Mouse (Mus musculus): Measurements from ENCODE around the gene Olfr1484. TPM values are rescaled to one million over a fixed set of nuclear protein-coding genes. Genes with fewer than 3 reads are reported as not detected.
"Not testable (repeated sequence)": the region's sequence is repeated elsewhere in the genome, so short reads cannot be mapped to it uniquely, and the experiment has no call there.

Olfr1484 gene
- not detected in 2 replicates for polyA plus RNA-seq (2011; ENCODE audit: insufficient read length, low read depth, missing spikeins)

DNA sequence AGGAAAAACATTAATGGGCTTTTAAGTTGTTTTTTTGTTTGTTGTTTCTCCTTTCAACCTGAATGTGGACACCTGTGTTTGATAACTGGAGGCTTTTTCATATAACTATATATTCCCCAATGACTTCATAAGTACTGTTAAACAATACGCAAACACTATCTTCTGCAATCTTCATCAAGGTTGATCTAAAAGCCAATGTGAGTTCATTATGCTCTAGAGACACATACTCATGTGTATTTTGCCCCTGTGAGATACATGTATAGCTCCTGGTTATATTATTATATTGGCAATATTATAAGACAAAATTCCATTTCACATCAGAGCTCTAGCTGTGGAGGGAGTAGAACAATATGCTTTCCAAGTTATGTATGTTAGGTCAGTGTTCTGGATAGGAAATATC lies at the start of gene Olfr1484:
Gene Olfr1484, plus strand, starts transcription at position 301 of the 400 bp plus-strand sequence.
- no peak for TF ChIP-seq CTCF (IDR thresholded peaks at IDR 0.05; ENCODE audit: borderline replicate concordance, insufficient read depth, low read length)
- no peak for TF ChIP-seq POLR2A (IDR thresholded peaks at IDR 0.05; ENCODE audit: low read depth, low read length)
- Histone ChIP-seq H3K4me3 (ENCODE audit: insufficient read depth, low read length) (no peak within 1 kb of the TSS), H3K4me1 (ENCODE audit: control insufficient read depth, insufficient read depth, low read length) (no peaks in the 10 kb centered on the region), H3K27ac (ENCODE audit: insufficient read depth, low read length) (no peak within 1 kb of the TSS)

GRCm38 (mm10) chr19:13617075-13617474 lies 33.8 kb downstream of the Olfr1484 start, which contains the start of gene Olfr1487:
Gene Olfr1487 (plus strand): TSS chr19:13617375.
- not testable (repeated sequence) for H3K27ac ChIP-seq (ENCODE audit: insufficient read depth, low read length); H3K4me1 ChIP-seq (ENCODE audit: control insufficient read depth, insufficient read depth, low read length); H3K4me3 ChIP-seq (ENCODE audit: insufficient read depth, low read length)

DNA sequence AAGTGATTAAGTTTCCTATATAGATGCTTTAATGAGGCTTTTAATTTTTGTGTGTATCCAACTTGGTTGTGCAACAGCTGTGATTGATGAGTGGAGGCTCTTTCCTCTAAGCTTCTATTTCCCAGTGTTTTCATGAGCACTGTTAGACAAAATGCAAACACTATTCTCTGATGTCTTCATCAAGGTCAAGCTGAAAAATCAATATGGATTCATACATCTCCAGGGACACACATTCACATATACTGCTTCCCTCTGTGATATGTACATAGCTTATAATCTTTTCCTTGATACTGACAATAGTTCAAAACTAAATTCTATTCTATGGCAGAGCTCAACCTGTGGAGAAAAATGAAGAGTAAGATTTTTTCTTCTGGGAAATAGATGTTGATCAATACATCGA lies 48.0 kb downstream of the Olfr1484 start, which contains the start of gene Olfr1489:
Gene Olfr1489, plus strand, starts transcription at position 301 of the 400 bp plus-strand sequence.
- Histone ChIP-seq H3K27ac (ENCODE audit: insufficient read depth, low read length) (no peak within 1 kb of the TSS), H3K4me3 (ENCODE audit: insufficient read depth, low read length) (no peak within 1 kb of the TSS), H3K4me1 (ENCODE audit: control insufficient read depth, insufficient read depth, low read length) (no peaks in the 10 kb centered on the region)
- no peak for TF ChIP-seq POLR2A (IDR thresholded peaks at IDR 0.05; ENCODE audit: low read depth, low read length)
- no peak for TF ChIP-seq CTCF (IDR thresholded peaks at IDR 0.05; ENCODE audit: borderline replicate concordance, insufficient read depth, low read length)

Other genes with a start within 250 kb of the Olfr1484 start
- not detected in 2 replicates for gene Olfr1466, start 244.6 kb upstream of the Olfr1484 start, polyA plus RNA-seq (2011; ENCODE audit: insufficient read length, low read depth, missing spikeins)
- gene Olfr1467, start 221.3 kb upstream of the Olfr1484 start, polyA plus RNA-seq (2011; ENCODE audit: insufficient read length, low read depth, missing spikeins), result not detected in 2 replicates
- gene Olfr1469, start 175.7 kb upstream of the Olfr1484 start, polyA plus RNA-seq (2011; ENCODE audit: insufficient read length, low read depth, missing spikeins), result not detected in 2 replicates
- not detected in 2 replicates for gene Olfr1471, start 140.1 kb upstream of the Olfr1484 start, polyA plus RNA-seq (2011; ENCODE audit: insufficient read length, low read depth, missing spikeins)
- not detected in 2 replicates for gene Olfr1472, start 127.4 kb upstream of the Olfr1484 start, polyA plus RNA-seq (2011; ENCODE audit: insufficient read length, low read depth, missing spikeins)
- gene Olfr1474, start 113.9 kb upstream of the Olfr1484 start, polyA plus RNA-seq (2011; ENCODE audit: insufficient read length, low read depth, missing spikeins), result not detected in 2 replicates
- gene Olfr1475, start 103.3 kb upstream of the Olfr1484 start, polyA plus RNA-seq (2011; ENCODE audit: insufficient read length, low read depth, missing spikeins), result not detected in 2 replicates
- gene Olfr1477, start 83.0 kb upstream of the Olfr1484 start, polyA plus RNA-seq (2011; ENCODE audit: insufficient read length, low read depth, missing spikeins), result not detected in 2 replicates
- not detected in 2 replicates for gene Olfr1480, start 55.6 kb upstream of the Olfr1484 start, polyA plus RNA-seq (2011; ENCODE audit: insufficient read length, low read depth, missing spikeins)
- not detected in 2 replicates for gene Olfr1487, start 33.9 kb downstream of the Olfr1484 start, polyA plus RNA-seq (2011; ENCODE audit: insufficient read length, low read depth, missing spikeins)
- not detected in 2 replicates for gene Olfr1489, start 48.1 kb downstream of the Olfr1484 start, polyA plus RNA-seq (2011; ENCODE audit: insufficient read length, low read depth, missing spikeins)
- not detected in 2 replicates for gene Olfr1490, start 67.6 kb downstream of the Olfr1484 start, polyA plus RNA-seq (2011; ENCODE audit: insufficient read length, low read depth, missing spikeins)
- not detected in 2 replicates for gene Olfr1491, start 113.8 kb downstream of the Olfr1484 start, polyA plus RNA-seq (2011; ENCODE audit: insufficient read length, low read depth, missing spikeins)
- gene Olfr1493-ps1, start 139.8 kb downstream of the Olfr1484 start, polyA plus RNA-seq (2011; ENCODE audit: insufficient read length, low read depth, missing spikeins), result not detected in 2 replicates
- not detected in 2 replicates for gene Olfr1494, start 156.2 kb downstream of the Olfr1484 start, polyA plus RNA-seq (2011; ENCODE audit: insufficient read length, low read depth, missing spikeins)
- not detected in 2 replicates for gene Olfr1495, start 181.1 kb downstream of the Olfr1484 start, polyA plus RNA-seq (2011; ENCODE audit: insufficient read length, low read depth, missing spikeins)
- gene Olfr1496, start 194.4 kb downstream of the Olfr1484 start, polyA plus RNA-seq (2011; ENCODE audit: insufficient read length, low read depth, missing spikeins), result not detected in 2 replicates
- gene Olfr1497, start 214.7 kb downstream of the Olfr1484 start, polyA plus RNA-seq (2011; ENCODE audit: insufficient read length, low read depth, missing spikeins), result not detected in 2 replicates
- not detected in 2 replicates for gene Olfr1499, start 235.9 kb downstream of the Olfr1484 start, polyA plus RNA-seq (2011; ENCODE audit: insufficient read length, low read depth, missing spikeins)
- gene Olfr1500, start 247.0 kb downstream of the Olfr1484 start, polyA plus RNA-seq (2011; ENCODE audit: insufficient read length, low read depth, missing spikeins), result not detected in 2 replicates